Mouse (Mus musculus) embryonic fibroblast, embryonic 13.5 days (primary cell): ENCODE data around the gene Carf. TPM values are rescaled to one million over a fixed set of nuclear protein-coding genes. Genes with fewer than 3 reads are reported as not detected.
"Not testable (repeated sequence)": the region's sequence is repeated elsewhere in the genome, so short reads cannot be mapped to it uniquely, and the experiment has no call there.

Experiments
- H3K27ac ChIP-seq: 2 replicates; pipeline ENCODE4 v1.5.1; 2012; ENCODE audit warnings: low read length, control low read depth, inconsistent platforms; ENCODE audit not compliant: insufficient read depth
- H3K4me1 ChIP-seq: 2 replicates; pipeline ENCODE4 v1.6.1; 2011; ENCODE audit warnings: low read length; ENCODE audit not compliant: control insufficient read depth, insufficient read depth
- H3K4me3 ChIP-seq: 2 replicates; pipeline ENCODE4 v1.5.1; 2011; ENCODE audit warnings: mild to moderate bottlenecking, control low read depth, low read length; ENCODE audit not compliant: insufficient read depth
- CTCF ChIP-seq: IDR thresholded peaks from 2 replicates; pipeline ENCODE4 v1.5.1; 2011; ENCODE audit warnings: mild to moderate bottlenecking, control low read depth, low read length, moderate library complexity, borderline replicate concordance; ENCODE audit not compliant: insufficient read depth
- POLR2A ChIP-seq: IDR thresholded peaks from 2 replicates; pipeline ENCODE4 v1.6.1; 2011; ENCODE audit warnings: low read depth, mild to moderate bottlenecking, control low read depth, low read length, moderate library complexity
- polyA plus RNA-seq: library from polyadenylated mRNA; stranded (reverse); fragments of >200 nt; gene quantifications from 2 replicates; pipeline ENCODE4 v1.2.4, GENCODE M21; 2011; ENCODE audit warnings: low read depth; ENCODE audit not compliant: missing spikeins, insufficient read length

The Carf gene
- 15.7 and 21.3 TPM in 2 replicates for polyA plus RNA-seq

GRCm38 (mm10) chr1:60098024-60098781, at the start of gene Carf, which contains the start of gene Wdr12:
Gene Carf, plus strand, starts transcription at chr1:60098247.
Gene Wdr12, minus strand, starts transcription at chr1:60098645.
- H3K27ac ChIP-seq, result peak within 1 kb of the TSS; percentile 81
- TF ChIP-seq CTCF (no peak), POLR2A (peak; percentile 82)
- no peaks in the 10 kb centered on the region for H3K4me1 ChIP-seq
- peak within 1 kb of the TSS; percentile 87 for H3K4me3 ChIP-seq

GRCm38 (mm10) chr1:60054659-60055058, 43.4 kb upstream of the Carf start:
- Histone ChIP-seq H3K4me1 (no peaks in the 10 kb centered on the region), H3K4me3 (no peak overlapping the region), H3K27ac (no peak overlapping the region)
- TF ChIP-seq POLR2A (no peak), CTCF (no peak)

- Histone ChIP-seq H3K4me3 (no peak overlapping the region), H3K4me1 (no peaks in the 10 kb centered on the region), H3K27ac (no peak overlapping the region)
- TF ChIP-seq POLR2A, result no peak
- TF ChIP-seq CTCF, result no peak
Observed at GRCm38 (mm10) chr1:60056310-60056709, 41.7 kb upstream of the Carf start.

GRCm38 (mm10) chr1:60070725-60071124, 27.3 kb upstream of the Carf start:
- H3K4me1 ChIP-seq, H3K27ac ChIP-seq, H3K4me3 ChIP-seq: not testable (repeated sequence)

GRCm38 (mm10) chr1:60074935-60075334, 23.1 kb upstream of the Carf start:
- no peaks in the 10 kb centered on the region for H3K4me1 ChIP-seq
- TF ChIP-seq CTCF, result no peak
- no peak for TF ChIP-seq POLR2A
- H3K27ac ChIP-seq, result no peak overlapping the region
- no peak overlapping the region for H3K4me3 ChIP-seq

GRCm38 (mm10) chr1:60075590-60075989, 22.5 kb upstream of the Carf start:
- no peak overlapping the region for H3K27ac ChIP-seq
- H3K4me3 ChIP-seq, result no peak overlapping the region
- TF ChIP-seq POLR2A (no peak), CTCF (no peak)
- no peaks in the 10 kb centered on the region for H3K4me1 ChIP-seq

GRCm38 (mm10) chr1:60076411-60076810, 21.6 kb upstream of the Carf start:
- TF ChIP-seq POLR2A (no peak), CTCF (no peak)
- Histone ChIP-seq H3K27ac (no peak overlapping the region), H3K4me1 (no peaks in the 10 kb centered on the region), H3K4me3 (no peak overlapping the region)

- Histone ChIP-seq H3K4me1 (no peaks in the 10 kb centered on the region), H3K27ac (no peak overlapping the region), H3K4me3 (peak overlapping the region; percentile 87)
- TF ChIP-seq POLR2A (no peak), CTCF (no peak)
Observed at GRCm38 (mm10) chr1:60096572-60097276, 1.3 kb upstream of the Carf start.

- no peak for TF ChIP-seq CTCF
- TF ChIP-seq POLR2A, result peak; percentile 67
- H3K27ac ChIP-seq, result peak overlapping the region; percentile 81
- no peaks in the 10 kb centered on the region for H3K4me1 ChIP-seq
- H3K4me3 ChIP-seq, result peak overlapping the region; percentile 87
Observed at GRCm38 (mm10) chr1:60097277-60098023, 597 bp upstream of the Carf start.

- no peaks in the 10 kb centered on the region for H3K4me1 ChIP-seq
- peak overlapping the region; percentile 87 for H3K4me3 ChIP-seq
- TF ChIP-seq CTCF (no peak), POLR2A (no peak)
- no peak overlapping the region for H3K27ac ChIP-seq
Observed at GRCm38 (mm10) chr1:60098839-60099238, 792 bp downstream of the Carf start.
